Mouse (Mus musculus) megakaryocyte, embryonic 14.5 days (primary cell): Measurements from ENCODE around the gene Mapkap1.

Experiments used
- FLI1 ChIP-seq: IDR thresholded peaks from 2 replicates; pipeline ENCODE4 v1.6.1; 2012; ENCODE audit warnings: low read length, inconsistent platforms, mixed read lengths
- GATA1 ChIP-seq: IDR thresholded peaks from 3 replicates; pipeline ENCODE4 v1.6.1; 2012; ENCODE audit warnings: mixed read lengths, low read length, inconsistent platforms, borderline replicate concordance

GRCm38 (mm10) chr2:34487281-34487680 is 80.7 kb downstream of the Mapkap1 start:
- TF ChIP-seq GATA1 (no peak), FLI1 (no peak)
